Mouse (Mus musculus): ENCODE measurements at regions not wholly inside any gene's neighbourhood (a gene's known extent, or its start where the extent isn't known, plus 50 kb on each side); places are given as distances from the start of the nearest gene placed in this dataset.

DNA sequence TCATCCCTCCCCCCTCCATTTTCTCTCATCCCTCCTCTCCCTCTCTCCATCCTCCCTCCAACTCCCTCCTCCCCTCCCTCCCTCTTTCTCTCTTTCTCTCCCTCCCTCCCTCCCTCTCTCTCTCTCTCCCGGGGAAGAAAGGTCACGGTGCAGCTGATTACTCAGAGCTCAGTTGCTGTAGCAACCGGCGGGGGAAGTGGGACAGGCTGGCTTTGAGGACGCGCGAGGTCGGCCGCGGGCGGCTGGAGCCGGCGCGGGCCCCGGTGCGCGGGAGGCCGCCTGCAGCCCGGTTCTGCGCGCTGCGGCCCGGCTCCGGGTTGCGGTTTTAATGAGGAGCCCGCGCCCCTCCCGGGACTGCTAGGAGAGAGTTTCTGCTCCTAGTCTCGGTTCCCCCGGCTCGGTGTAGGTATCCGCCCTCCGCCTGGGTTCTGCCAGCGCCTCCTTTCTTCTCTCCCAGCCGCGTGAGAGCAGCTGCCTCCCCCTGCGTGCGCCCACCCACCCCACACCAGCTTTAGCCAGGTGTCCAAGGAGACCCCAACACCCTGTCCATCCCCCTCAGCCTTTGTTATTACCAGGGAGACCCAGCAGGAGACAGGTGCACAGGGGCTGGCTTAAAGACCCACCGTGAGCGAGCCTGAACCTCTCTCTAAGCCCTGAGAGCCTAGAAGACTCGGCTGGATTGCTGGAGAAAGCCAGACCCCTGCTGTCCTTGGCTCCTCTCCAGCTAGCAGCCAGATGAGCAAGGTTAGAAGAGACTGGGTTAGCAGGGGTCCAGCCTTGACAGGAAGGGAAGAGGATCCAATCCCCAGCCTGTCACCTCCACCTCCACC is 98.6 kb downstream of the Cstad start:
- Histone ChIP-seq H3K27ac (peak overlapping the region; percentile 99), H3K36me3 (no peaks in the 10 kb centered on the region), H3K27me3 (no peaks in the 10 kb centered on the region), H3K9ac (peak overlapping the region; percentile 78), H3K4me2 (peak overlapping the region; percentile 68), H3K9me3 (no peaks in the 10 kb centered on the region), H3K4me1 (peaks cover 55% of the 10 kb centered on the region), H3K4me3 (peak overlapping the region; percentile 47)
- peak; percentile 69; the same call in 1 of the 2 replicates for ATAC-seq (ENCODE audit: insufficient number of reproducible peaks, insufficient read depth, low FRiP score, low TSS enrichment, low read depth)
- under 1% methylated on average over 33 of the region's 41 CpGs for WGBS

DNA sequence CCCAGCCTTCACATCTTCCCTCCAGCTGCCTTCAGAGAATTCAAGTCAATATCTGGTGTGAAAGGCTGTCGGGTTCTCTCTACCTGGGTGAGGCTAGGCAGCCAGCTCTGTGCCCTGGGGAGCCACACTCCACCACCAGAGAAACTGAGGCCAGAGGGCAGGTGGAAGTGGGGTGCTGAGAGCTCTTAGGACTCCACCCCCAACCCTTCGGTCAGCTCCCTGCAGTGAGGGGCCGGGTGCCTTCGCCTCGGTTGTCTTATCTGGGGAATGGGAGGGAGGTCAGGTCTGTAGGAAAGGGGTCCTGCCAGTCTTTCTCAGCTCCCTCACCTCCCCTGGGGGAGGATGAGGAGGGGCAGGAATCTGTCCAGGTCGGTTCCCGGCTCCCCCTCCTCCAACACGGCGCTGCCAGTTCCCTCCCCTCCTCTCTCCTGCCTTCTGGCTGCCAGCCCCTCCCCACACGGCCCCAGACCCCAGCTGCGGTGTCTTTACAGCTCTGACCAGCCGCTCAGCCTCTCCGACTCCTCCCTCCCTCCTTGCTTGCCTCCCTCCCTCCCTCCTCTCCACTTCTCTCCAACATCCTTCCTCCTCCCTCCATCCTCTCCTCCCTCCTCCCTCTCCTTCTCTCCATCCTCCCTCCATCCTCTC is 97.8 kb downstream of the Cstad start:
- Histone ChIP-seq H3K4me3 (peak overlapping the region; percentile 47), H3K27ac (peak overlapping the region; percentile 99), H3K9me3 (no peaks in the 10 kb centered on the region), H3K36me3 (no peaks in the 10 kb centered on the region), H3K4me2 (peak overlapping the region; percentile 68), H3K4me1 (peaks cover 63% of the 10 kb centered on the region), H3K27me3 (no peaks in the 10 kb centered on the region), H3K9ac (peak overlapping the region; percentile 49)
- peak; percentile 58 for ATAC-seq (ENCODE audit: insufficient number of reproducible peaks, insufficient read depth, low FRiP score, low TSS enrichment, low read depth)
- 3% methylated on average over 13 of the region's 13 CpGs for WGBS

DNA sequence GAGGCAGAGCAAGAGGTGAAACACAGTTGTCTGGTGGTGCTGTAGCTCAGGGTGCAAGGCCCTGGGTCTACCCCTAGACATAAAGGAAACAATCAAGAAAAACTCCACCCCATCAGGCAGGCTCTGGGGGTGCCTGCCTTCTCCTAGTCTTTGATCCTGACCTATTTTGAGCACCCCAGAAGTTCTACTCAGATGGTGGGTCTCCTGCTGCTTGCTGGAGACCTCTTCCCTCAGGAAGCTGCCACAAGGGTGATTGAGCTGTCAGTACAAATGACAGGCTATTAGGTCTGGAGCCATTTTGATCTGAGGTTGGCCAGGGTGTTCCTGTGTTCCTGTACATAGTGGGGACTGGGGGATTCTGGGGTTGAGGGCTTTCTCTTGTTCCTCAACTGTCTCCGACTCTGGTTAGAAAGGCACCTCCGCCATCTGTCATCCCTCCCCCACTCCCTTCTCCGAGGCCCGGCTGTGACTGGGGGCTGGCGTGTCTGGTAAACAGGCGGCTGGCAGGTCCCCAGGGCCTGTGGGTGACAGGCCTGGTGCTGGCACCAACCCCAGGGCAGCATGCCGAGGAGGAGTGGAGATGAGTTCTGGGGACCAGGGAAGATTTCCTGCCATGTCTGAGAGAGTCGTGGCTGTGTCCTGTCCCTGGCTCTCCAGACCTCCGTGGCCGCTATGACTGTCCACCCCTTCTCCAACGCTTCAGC is 97.2 kb downstream of the Cstad start:
- Histone ChIP-seq H3K36me3 (no peaks in the 10 kb centered on the region), H3K4me2 (peak overlapping the region; percentile 68), H3K9ac (peak overlapping the region; percentile 49), H3K4me3 (peak overlapping the region; percentile 47; the same call in 1 of the 2 replicates), H3K4me1 (peaks cover 69% of the 10 kb centered on the region), H3K27ac (peak overlapping the region; percentile 99), H3K27me3 (no peaks in the 10 kb centered on the region), H3K9me3 (no peaks in the 10 kb centered on the region)
- ATAC-seq (ENCODE audit: insufficient number of reproducible peaks, insufficient read depth, low FRiP score, low TSS enrichment, low read depth), result no peak
- 9% methylated on average over 11 of the region's 11 CpGs for WGBS

DNA sequence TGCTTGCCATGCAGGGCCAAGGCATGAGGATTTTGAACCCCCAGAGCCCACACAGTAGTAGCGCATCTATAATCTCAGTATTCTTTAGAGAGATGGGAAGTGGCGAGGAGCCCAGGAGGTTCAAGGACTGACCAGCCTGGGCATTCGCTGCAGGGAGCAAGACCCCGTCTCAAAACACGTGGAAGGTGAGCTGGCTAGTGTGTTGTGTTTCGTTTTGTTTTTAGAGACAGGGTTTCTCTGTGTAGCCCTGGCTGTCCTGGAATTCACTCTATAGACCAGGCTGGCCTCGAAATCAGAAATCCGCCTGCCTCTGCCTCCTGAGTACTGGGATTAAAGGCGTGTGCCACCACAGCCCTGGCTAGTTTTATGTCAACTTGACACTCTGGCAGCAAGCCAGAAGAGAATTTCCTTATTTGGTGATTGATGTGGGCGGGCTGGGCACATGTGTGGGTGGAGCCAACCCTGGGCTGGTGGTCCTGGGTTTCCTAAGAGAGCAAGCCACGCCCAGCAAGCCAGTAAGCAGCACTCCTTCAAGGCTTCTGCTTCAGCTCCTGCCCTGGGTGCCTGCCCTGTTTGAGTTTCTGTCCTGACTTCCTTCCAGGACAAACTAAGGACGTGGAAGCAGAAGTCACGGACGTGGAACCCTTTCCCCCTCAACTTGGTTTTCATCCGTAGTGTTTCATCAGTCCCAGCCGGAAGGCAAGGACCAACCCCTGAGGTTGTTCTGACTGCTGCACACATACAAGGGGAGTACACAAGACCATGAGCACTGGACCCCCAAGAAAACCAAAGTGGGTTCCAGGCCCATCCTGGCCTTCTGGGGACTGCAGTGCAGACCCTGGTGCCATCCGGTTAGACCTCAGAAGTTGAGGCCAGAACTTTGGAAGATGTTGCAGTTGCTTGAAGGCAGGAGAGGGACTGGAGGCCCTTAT is 96.4 kb downstream of the Cstad start:
- whole genome bisulfite sequencing, result 85% methylated on average over 17 of the region's 17 CpGs
- Histone ChIP-seq H3K9me3 (no peaks in the 10 kb centered on the region), H3K4me1 (peaks cover 78% of the 10 kb centered on the region), H3K9ac (no peak overlapping the region), H3K27ac (peak overlapping the region; percentile 99), H3K27me3 (no peaks in the 10 kb centered on the region), H3K36me3 (no peaks in the 10 kb centered on the region), H3K4me3 (no peak overlapping the region), H3K4me2 (no peak overlapping the region)
- ATAC-seq (ENCODE audit: insufficient number of reproducible peaks, insufficient read depth, low FRiP score, low TSS enrichment, low read depth), result no peak

DNA sequence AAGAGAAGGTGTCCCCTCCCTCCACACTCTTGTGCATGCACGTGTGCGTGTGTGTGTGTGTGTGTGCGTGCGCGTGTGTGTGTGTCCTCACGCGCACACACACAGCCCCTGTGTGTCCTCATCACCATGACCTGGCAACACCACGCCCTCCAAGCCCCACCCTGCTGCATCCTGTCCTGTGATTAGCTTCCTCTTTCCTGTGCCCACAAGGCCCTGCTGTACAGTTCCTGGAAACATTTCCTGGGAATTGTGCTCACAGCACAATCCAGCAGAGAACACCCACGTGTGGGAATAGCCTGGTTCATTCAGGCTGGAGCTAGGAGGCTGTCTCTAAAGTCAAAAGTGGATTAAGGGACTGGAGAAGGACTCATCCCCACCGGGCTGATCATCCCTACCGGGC is 95.5 kb downstream of the Cstad start:
- H3K4me1 ChIP-seq, result peaks cover 78% of the 10 kb centered on the region

DNA sequence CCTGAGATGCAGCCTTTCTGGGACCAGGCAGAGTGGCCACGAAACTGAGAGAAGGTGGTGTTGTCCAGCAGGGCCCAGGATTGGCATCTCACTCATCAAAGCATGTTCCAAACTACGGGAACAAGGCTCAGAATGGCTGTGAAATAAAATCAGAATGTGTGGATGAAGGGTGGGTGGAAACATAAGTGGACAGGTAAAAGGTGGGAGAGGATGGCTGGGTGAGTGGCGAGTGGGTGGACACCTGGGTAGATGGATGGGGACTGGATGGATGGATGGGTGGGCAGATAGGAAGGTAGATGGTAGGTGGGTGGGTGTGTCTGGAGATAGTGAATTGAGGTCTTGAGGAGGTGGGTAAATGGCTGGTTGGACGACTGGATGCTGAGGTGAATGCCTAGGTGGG is 93.6 kb downstream of the Cstad start:
- H3K27me3 ChIP-seq, result no peaks in the 10 kb centered on the region
- peaks cover 71% of the 10 kb centered on the region for H3K4me1 ChIP-seq
- no peaks in the 10 kb centered on the region for H3K36me3 ChIP-seq
- H3K27ac ChIP-seq, result peak overlapping the region; percentile 96
- 75% methylated on average over 4 of the region's 4 CpGs for WGBS
- H3K9ac ChIP-seq, result no peak overlapping the region
- no peak for ATAC-seq (ENCODE audit: insufficient number of reproducible peaks, insufficient read depth, low FRiP score, low TSS enrichment, low read depth)
- H3K9me3 ChIP-seq, result no peaks in the 10 kb centered on the region
- no peak overlapping the region for H3K4me2 ChIP-seq
- no peak overlapping the region for H3K4me3 ChIP-seq

More for the DNA sequence above, 95.5 kb downstream of the Cstad start:
- WGBS, result 79% methylated on average over 11 of the region's 11 CpGs
- Histone ChIP-seq H3K9me3 (no peaks in the 10 kb centered on the region), H3K4me2 (no peak overlapping the region), H3K36me3 (no peaks in the 10 kb centered on the region), H3K9ac (no peak overlapping the region), H3K4me3 (no peak overlapping the region), H3K27me3 (no peaks in the 10 kb centered on the region), H3K27ac (peak overlapping the region; percentile 76)
- ATAC-seq (ENCODE audit: insufficient number of reproducible peaks, insufficient read depth, low FRiP score, low TSS enrichment, low read depth), result no peak

DNA sequence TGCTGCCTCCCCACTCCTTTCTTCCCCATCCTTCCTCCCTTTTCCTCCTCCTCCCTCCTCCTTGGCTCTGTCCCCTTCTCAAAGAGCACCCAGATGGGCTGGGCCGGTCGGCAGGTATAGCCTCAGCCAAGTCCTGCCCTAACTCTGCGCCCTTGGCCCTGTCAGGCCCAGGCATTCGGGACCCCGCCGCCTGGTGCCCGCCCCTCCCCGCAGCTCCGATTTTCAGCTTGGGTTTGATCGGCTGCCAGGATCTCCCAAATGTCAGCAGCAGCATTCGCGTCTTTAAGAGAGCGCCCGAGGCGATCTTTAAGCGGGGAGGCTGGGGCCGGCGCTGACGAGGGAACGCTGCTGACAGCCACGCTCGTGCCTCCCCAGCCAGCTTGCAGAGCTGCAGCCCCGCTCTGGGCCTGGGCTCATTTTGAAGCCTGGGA is 92.3 kb downstream of the Cstad start:
- no peaks in the 10 kb centered on the region for H3K9me3 ChIP-seq
- no peaks in the 10 kb centered on the region for H3K27me3 ChIP-seq
- H3K9ac ChIP-seq, result peak overlapping the region; percentile 53
- peaks cover 62% of the 10 kb centered on the region for H3K4me1 ChIP-seq
- peak overlapping the region; percentile 2; the same call in 1 of the 2 replicates for H3K4me3 ChIP-seq
- ATAC-seq (ENCODE audit: insufficient number of reproducible peaks, insufficient read depth, low FRiP score, low TSS enrichment, low read depth), result peak; percentile 67
- peak overlapping the region; percentile 96 for H3K27ac ChIP-seq
- no peaks in the 10 kb centered on the region for H3K36me3 ChIP-seq
- WGBS, result 1% methylated on average over 23 of the region's 23 CpGs
- H3K4me2 ChIP-seq, result peak overlapping the region; percentile 44

DNA sequence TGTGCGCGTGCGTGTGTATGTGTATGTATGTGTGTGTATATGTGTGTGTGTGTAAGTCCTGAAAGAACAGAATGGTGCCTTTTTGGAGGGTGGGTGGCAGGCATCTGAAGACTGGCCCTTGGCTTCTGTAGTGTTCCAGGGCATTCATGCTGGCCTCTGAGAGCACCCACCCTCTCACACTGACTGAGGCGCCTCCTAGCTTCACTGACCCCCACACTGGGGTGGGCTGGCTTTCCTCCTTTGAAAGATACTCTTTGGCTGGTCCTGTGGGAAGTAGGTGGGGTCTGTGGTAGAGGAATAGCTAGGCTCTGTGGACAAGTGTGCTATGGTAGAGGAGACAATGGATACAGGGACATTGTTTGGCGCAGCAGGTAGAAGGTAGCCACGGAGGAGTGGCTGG is 91.5 kb downstream of the Cstad start:
- ATAC-seq (ENCODE audit: insufficient number of reproducible peaks, insufficient read depth, low FRiP score, low TSS enrichment, low read depth), result no peak
- 71% methylated on average over 6 of the region's 6 CpGs for WGBS
- Histone ChIP-seq H3K9me3 (no peaks in the 10 kb centered on the region), H3K4me1 (peaks cover 55% of the 10 kb centered on the region), H3K9ac (no peak overlapping the region), H3K27me3 (no peaks in the 10 kb centered on the region), H3K4me2 (no peak overlapping the region), H3K4me3 (no peak overlapping the region), H3K27ac (peak overlapping the region; percentile 96; the same call in 1 of the 2 replicates), H3K36me3 (no peaks in the 10 kb centered on the region)

DNA sequence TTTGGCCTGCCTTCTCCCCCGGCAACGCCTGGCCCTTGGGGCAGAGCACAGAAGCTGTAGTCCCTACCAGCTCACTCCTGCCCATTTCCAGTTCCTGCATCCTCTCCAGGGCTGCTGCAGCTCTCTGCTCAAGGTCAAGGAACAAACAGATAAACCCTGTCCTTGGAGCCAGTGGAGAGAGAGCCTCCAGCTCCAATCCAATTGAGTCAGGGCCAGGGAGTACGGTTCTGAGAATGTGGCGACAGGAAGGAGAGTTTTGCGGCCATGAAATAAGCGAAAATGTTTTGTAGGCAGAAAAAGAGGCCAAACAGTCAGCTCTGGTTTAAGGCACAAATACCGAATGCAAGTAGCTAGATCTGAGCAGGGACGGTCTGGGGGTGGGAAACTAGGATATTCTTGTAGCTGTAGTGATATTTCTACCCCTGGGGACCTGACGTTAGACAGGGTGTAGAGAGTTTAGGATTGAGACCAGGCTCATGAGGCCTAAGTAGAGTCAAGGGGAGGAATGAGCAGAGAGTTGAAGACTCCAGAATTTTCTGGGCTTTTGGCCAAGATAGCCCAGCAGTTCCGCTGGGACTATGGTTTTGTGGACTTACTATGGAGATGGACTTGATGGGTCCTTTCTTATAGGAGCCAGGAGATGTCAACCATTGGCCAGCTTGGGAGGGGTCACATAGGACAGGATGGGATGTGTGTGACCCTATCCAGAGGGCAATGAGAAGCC is 90.5 kb downstream of the Cstad start:
- Histone ChIP-seq H3K27me3 (no peaks in the 10 kb centered on the region), H3K36me3 (no peaks in the 10 kb centered on the region), H3K4me2 (no peak overlapping the region), H3K27ac (peak overlapping the region; percentile 96), H3K4me1 (peaks cover 52% of the 10 kb centered on the region), H3K9me3 (peaks cover 3% of the 10 kb centered on the region; the same call in 1 of the 2 replicates), H3K4me3 (no peak overlapping the region), H3K9ac (peak overlapping the region; percentile 49)
- 63% methylated on average over 10 of the region's 10 CpGs for WGBS
- no peak for ATAC-seq (ENCODE audit: insufficient number of reproducible peaks, insufficient read depth, low FRiP score, low TSS enrichment, low read depth)

DNA sequence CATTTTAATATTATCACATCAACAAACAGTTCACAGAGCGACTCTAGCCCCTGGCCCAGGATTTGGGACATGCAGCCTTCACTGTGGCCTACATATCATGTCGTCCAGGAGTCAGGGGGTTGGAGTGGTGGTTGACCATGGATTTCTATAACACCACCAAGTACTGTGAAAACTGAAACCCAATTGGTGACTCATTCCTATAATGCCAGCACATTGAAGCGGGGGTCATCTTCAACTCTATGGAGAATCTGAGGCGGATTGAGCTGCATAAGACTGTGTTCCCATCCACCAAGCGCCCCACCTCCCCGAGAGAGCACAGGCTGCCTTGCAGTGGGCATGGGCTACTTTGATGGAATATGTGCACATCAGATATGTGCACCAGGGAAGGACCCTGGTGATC is 89.6 kb downstream of the Cstad start:
- Histone ChIP-seq H3K36me3 (no peaks in the 10 kb centered on the region), H3K4me3 (no peak overlapping the region), H3K27me3 (no peaks in the 10 kb centered on the region), H3K4me1 (peaks cover 48% of the 10 kb centered on the region), H3K9ac (no peak overlapping the region), H3K27ac (peak overlapping the region; percentile 96; the same call in 1 of the 2 replicates), H3K9me3 (peaks cover 7% of the 10 kb centered on the region; the same call in 1 of the 2 replicates), H3K4me2 (no peak overlapping the region)
- ATAC-seq (ENCODE audit: insufficient number of reproducible peaks, insufficient read depth, low FRiP score, low TSS enrichment, low read depth), result no peak
- 86% methylated on average over 6 of the region's 6 CpGs for WGBS

Data from embryonic facial prominence, embryonic 13.5 days (tissue).